Mouse (Mus musculus): Measurements from ENCODE around the gene Spint4. TPM values are rescaled to one million over a fixed set of nuclear protein-coding genes. Genes with fewer than 3 reads are reported as not detected.

Spint4 gene
- polyA plus RNA-seq, 1 experiment from 2014 or later: not detected

GRCm38 (mm10) chr2:164678848-164679625 is 19.3 kb upstream of the Spint4 start:
- no peak overlapping the region for H3K27ac ChIP-seq (ENCODE audit: low read depth, low read length)
- H3K36me3 ChIP-seq (ENCODE audit: control insufficient read depth, insufficient read depth, low read length): no peaks in the 10 kb centered on the region
- H3K4me1 ChIP-seq (ENCODE audit: control insufficient read depth, insufficient read depth, low read length): peaks cover 4% of the 10 kb centered on the region; the same call in 1 of the 2 replicates
- H3K4me2 ChIP-seq (ENCODE audit: low read depth, low read length): peak overlapping the region; percentile 52
- no peak overlapping the region for H3K9ac ChIP-seq (replicated peaks; ENCODE audit: low read depth, low read length)
- WGBS: 21% methylated on average over 19 of the region's 19 CpGs
- no peaks in the 10 kb centered on the region for H3K9me3 ChIP-seq (ENCODE audit: control insufficient read depth, low read length)
- peak; percentile 65; the same call in 1 of the 2 replicates for ATAC-seq (ENCODE audit: low read depth)
- no peaks in the 10 kb centered on the region for H3K27me3 ChIP-seq (ENCODE audit: control insufficient read depth, insufficient read depth, low read length)
- H3K4me3 ChIP-seq (ENCODE audit: low read depth, low read length): peak overlapping the region; percentile 19

DNA sequence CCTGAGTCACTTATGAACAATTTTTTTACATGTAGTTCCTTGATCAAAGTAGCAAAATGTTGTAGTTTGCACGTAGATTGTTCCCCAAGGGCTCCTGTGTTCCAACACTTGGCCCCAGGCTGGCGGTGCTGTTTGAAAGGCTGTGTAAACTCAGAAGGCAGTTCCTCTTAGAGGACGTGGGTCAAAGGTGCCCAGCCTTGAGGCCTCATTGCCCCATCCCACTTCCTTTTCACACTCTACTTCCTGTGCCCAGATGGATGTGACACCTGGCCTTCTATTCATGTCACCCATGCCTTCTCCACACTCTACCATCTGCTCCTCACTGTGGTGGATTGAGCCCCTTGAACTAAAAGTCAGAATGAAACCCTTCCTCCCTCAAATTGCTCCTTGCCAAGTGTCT is 18.4 kb upstream of the Spint4 start:
- H3K9me3 ChIP-seq (ENCODE audit: control insufficient read depth, low read length): no peaks in the 10 kb centered on the region
- H3K4me2 ChIP-seq (ENCODE audit: low read depth, low read length): no peak overlapping the region
- ATAC-seq (ENCODE audit: low read depth): no peak
- H3K27me3 ChIP-seq (ENCODE audit: control insufficient read depth, insufficient read depth, low read length): no peaks in the 10 kb centered on the region
- H3K27ac ChIP-seq (ENCODE audit: low read depth, low read length): no peak overlapping the region
- H3K4me3 ChIP-seq (ENCODE audit: low read depth, low read length): no peak overlapping the region
- peaks cover 4% of the 10 kb centered on the region; the same call in 1 of the 2 replicates for H3K4me1 ChIP-seq (ENCODE audit: control insufficient read depth, insufficient read depth, low read length)
- WGBS: 50% methylated on average over 3 of the region's 3 CpGs
- no peak overlapping the region for H3K9ac ChIP-seq (replicated peaks; ENCODE audit: low read depth, low read length)
- H3K36me3 ChIP-seq (ENCODE audit: control insufficient read depth, insufficient read depth, low read length): no peaks in the 10 kb centered on the region

- Histone ChIP-seq H3K27ac (ENCODE audit: low read depth, low read length) (no peak within 1 kb of the TSS), H3K9ac (replicated peaks; ENCODE audit: low read depth, low read length) (no peak within 1 kb of the TSS), H3K4me3 (ENCODE audit: low read depth, low read length) (no peak within 1 kb of the TSS), H3K27me3 (ENCODE audit: control insufficient read depth, insufficient read depth, low read length) (no peaks in the 10 kb centered on the region), H3K36me3 (ENCODE audit: control insufficient read depth, insufficient read depth, low read length) (no peaks in the 10 kb centered on the region), H3K4me2 (ENCODE audit: low read depth, low read length) (no peak within 1 kb of the TSS), H3K4me1 (ENCODE audit: control insufficient read depth, insufficient read depth, low read length) (no peaks in the 10 kb centered on the region), H3K9me3 (ENCODE audit: control insufficient read depth, low read length) (no peaks in the 10 kb centered on the region)
- ATAC-seq (ENCODE audit: low read depth): no peak
- WGBS: 70% methylated on average over 3 of the region's 3 CpGs
Observed at GRCm38 (mm10) chr2:164684807-164685206, 13.5 kb upstream of the Spint4 start, which contains the start of gene Wfdc13. Gene Wfdc13 (plus strand): TSS chr2:164685107.

GRCm38 (mm10) chr2:164700959-164701358 is 2.7 kb downstream of the Spint4 start:
- H3K4me1 ChIP-seq (ENCODE audit: control insufficient read depth, insufficient read depth, low read length): no peaks in the 10 kb centered on the region
- no peak overlapping the region for H3K4me3 ChIP-seq (ENCODE audit: low read depth, low read length)
- no peaks in the 10 kb centered on the region for H3K27me3 ChIP-seq (ENCODE audit: control insufficient read depth, insufficient read depth, low read length)
- 81% methylated on average over 5 of the region's 5 CpGs for WGBS
- H3K36me3 ChIP-seq (ENCODE audit: control insufficient read depth, insufficient read depth, low read length): no peaks in the 10 kb centered on the region
- no peak overlapping the region for H3K27ac ChIP-seq (ENCODE audit: low read depth, low read length)
- ATAC-seq (ENCODE audit: low read depth): no peak
- no peak overlapping the region for H3K9ac ChIP-seq (replicated peaks; ENCODE audit: low read depth, low read length)
- H3K9me3 ChIP-seq (ENCODE audit: control insufficient read depth, low read length): no peaks in the 10 kb centered on the region
- no peak overlapping the region for H3K4me2 ChIP-seq (ENCODE audit: low read depth, low read length)

GRCm38 (mm10) chr2:164701761-164702160 is 3.5 kb downstream of the Spint4 start:
- Histone ChIP-seq H3K4me2 (ENCODE audit: low read depth, low read length) (no peak overlapping the region), H3K9ac (replicated peaks; ENCODE audit: low read depth, low read length) (no peak overlapping the region), H3K4me3 (ENCODE audit: low read depth, low read length) (no peak overlapping the region), H3K9me3 (ENCODE audit: control insufficient read depth, low read length) (no peaks in the 10 kb centered on the region), H3K27ac (ENCODE audit: low read depth, low read length) (no peak overlapping the region), H3K36me3 (ENCODE audit: control insufficient read depth, insufficient read depth, low read length) (no peaks in the 10 kb centered on the region), H3K4me1 (ENCODE audit: control insufficient read depth, insufficient read depth, low read length) (no peaks in the 10 kb centered on the region), H3K27me3 (ENCODE audit: control insufficient read depth, insufficient read depth, low read length) (no peaks in the 10 kb centered on the region)
- no peak for ATAC-seq (ENCODE audit: low read depth)
- WGBS: 96% methylated on average over 5 of the region's 5 CpGs

DNA sequence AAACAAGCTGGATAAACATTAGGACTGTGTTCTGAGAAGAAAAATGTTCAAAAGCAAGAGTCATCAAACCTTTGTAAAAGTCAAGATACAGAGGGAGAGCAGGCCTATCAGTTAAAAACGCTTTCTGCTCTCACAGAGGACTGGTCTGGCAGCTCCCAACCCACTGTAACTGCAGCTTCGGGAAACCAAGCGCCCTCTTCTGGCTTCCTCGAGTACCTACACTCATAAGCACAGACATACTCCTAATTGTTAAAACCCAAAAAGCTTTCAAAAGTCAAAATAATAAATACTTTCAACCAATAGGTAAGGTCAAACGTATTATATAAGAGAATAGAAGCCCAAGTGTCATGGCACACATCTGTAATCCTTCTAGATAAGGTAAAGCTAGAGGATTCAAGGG is 5.9 kb downstream of the Spint4 start:
- H3K36me3 ChIP-seq (ENCODE audit: control insufficient read depth, insufficient read depth, low read length): no peaks in the 10 kb centered on the region
- no peak overlapping the region for H3K4me2 ChIP-seq (ENCODE audit: low read depth, low read length)
- H3K4me1 ChIP-seq (ENCODE audit: control insufficient read depth, insufficient read depth, low read length): no peaks in the 10 kb centered on the region
- no peaks in the 10 kb centered on the region for H3K9me3 ChIP-seq (ENCODE audit: control insufficient read depth, low read length)
- H3K27ac ChIP-seq (ENCODE audit: low read depth, low read length): no peak overlapping the region
- no peak overlapping the region for H3K9ac ChIP-seq (replicated peaks; ENCODE audit: low read depth, low read length)
- no peak for ATAC-seq (ENCODE audit: low read depth)
- no peak overlapping the region for H3K4me3 ChIP-seq (ENCODE audit: low read depth, low read length)
- WGBS: 79% methylated on average over 5 of the region's 5 CpGs
- no peaks in the 10 kb centered on the region for H3K27me3 ChIP-seq (ENCODE audit: control insufficient read depth, insufficient read depth, low read length)

- H3K4me3 ChIP-seq (ENCODE audit: low read depth, low read length): no peak overlapping the region
- no peak overlapping the region for H3K27ac ChIP-seq (ENCODE audit: low read depth, low read length)
- no peaks in the 10 kb centered on the region for H3K27me3 ChIP-seq (ENCODE audit: control insufficient read depth, insufficient read depth, low read length)
- H3K9ac ChIP-seq (replicated peaks; ENCODE audit: low read depth, low read length): no peak overlapping the region
- H3K4me1 ChIP-seq (ENCODE audit: control insufficient read depth, insufficient read depth, low read length): no peaks in the 10 kb centered on the region
- no peak for ATAC-seq (ENCODE audit: low read depth)
- no peaks in the 10 kb centered on the region for H3K9me3 ChIP-seq (ENCODE audit: control insufficient read depth, low read length)
- H3K4me2 ChIP-seq (ENCODE audit: low read depth, low read length): no peak overlapping the region
- 93% methylated on average over 6 of the region's 6 CpGs for WGBS
- no peaks in the 10 kb centered on the region for H3K36me3 ChIP-seq (ENCODE audit: control insufficient read depth, insufficient read depth, low read length)
Observed at GRCm38 (mm10) chr2:164705328-164705727, 7.0 kb downstream of the Spint4 start.

- WGBS: 92% methylated on average over 14 of the region's 14 CpGs
- Histone ChIP-seq H3K36me3 (ENCODE audit: control insufficient read depth, insufficient read depth, low read length) (no peaks in the 10 kb centered on the region), H3K4me1 (ENCODE audit: control insufficient read depth, insufficient read depth, low read length) (no peaks in the 10 kb centered on the region), H3K4me3 (ENCODE audit: low read depth, low read length) (no peak overlapping the region), H3K9ac (replicated peaks; ENCODE audit: low read depth, low read length) (no peak overlapping the region), H3K27me3 (ENCODE audit: control insufficient read depth, insufficient read depth, low read length) (no peaks in the 10 kb centered on the region), H3K4me2 (ENCODE audit: low read depth, low read length) (no peak overlapping the region), H3K9me3 (ENCODE audit: control insufficient read depth, low read length) (no peaks in the 10 kb centered on the region), H3K27ac (ENCODE audit: low read depth, low read length) (no peak overlapping the region)
- ATAC-seq (ENCODE audit: low read depth): no peak
Observed at GRCm38 (mm10) chr2:164705991-164706390, 7.7 kb downstream of the Spint4 start.

- 83% methylated on average over 6 of the region's 6 CpGs for WGBS
- H3K4me2 ChIP-seq (ENCODE audit: low read depth, low read length): no peak within 1 kb of the TSS
- H3K9ac ChIP-seq (replicated peaks; ENCODE audit: low read depth, low read length): no peak within 1 kb of the TSS
- H3K36me3 ChIP-seq (ENCODE audit: control insufficient read depth, insufficient read depth, low read length): no peaks in the 10 kb centered on the region
- ATAC-seq (ENCODE audit: low read depth): no peak
- H3K9me3 ChIP-seq (ENCODE audit: control insufficient read depth, low read length): no peaks in the 10 kb centered on the region
- H3K4me1 ChIP-seq (ENCODE audit: control insufficient read depth, insufficient read depth, low read length): no peaks in the 10 kb centered on the region
- H3K4me3 ChIP-seq (ENCODE audit: low read depth, low read length): no peak within 1 kb of the TSS
- H3K27ac ChIP-seq (ENCODE audit: low read depth, low read length): no peak within 1 kb of the TSS
- no peaks in the 10 kb centered on the region for H3K27me3 ChIP-seq (ENCODE audit: control insufficient read depth, insufficient read depth, low read length)
Observed at GRCm38 (mm10) chr2:164715005-164715404, 16.7 kb downstream of the Spint4 start, which contains the start of gene Spint5. Gene Spint5 (plus strand): TSS chr2:164715305.
